Mouse (Mus musculus) C2C12 (cell line): ENCODE results near the gene Slc46a3.

Source experiments
- CEBPB ChIP-seq: IDR thresholded peaks from one replicate; pipeline ENCODE4 v1.6.1; 2011; ENCODE audit warnings: low read depth, mild to moderate bottlenecking, control low read depth, moderate library complexity
- CTCF ChIP-seq: IDR thresholded peaks from one replicate; pipeline ENCODE4 v1.5.1; 2011; ENCODE audit not compliant: control insufficient read depth, insufficient read depth, insufficient read length
- FOSL1 ChIP-seq: IDR thresholded peaks from one replicate; pipeline ENCODE4 v1.8.0; 2011; ENCODE audit warnings: mild to moderate bottlenecking, low read length; ENCODE audit not compliant: poor library complexity, insufficient read depth, severe bottlenecking
- MAX ChIP-seq: IDR thresholded peaks from one replicate; pipeline ENCODE4 v1.6.1; 2011; ENCODE audit warnings: mild to moderate bottlenecking, control low read depth
- MYOD1 ChIP-seq: IDR thresholded peaks from one replicate; pipeline ENCODE4 v1.6.1; 2011; ENCODE audit warnings: low read depth; ENCODE audit not compliant: control insufficient read depth, insufficient read length
- MYOG ChIP-seq: IDR thresholded peaks from one replicate; pipeline ENCODE4 v1.6.1; 2011; ENCODE audit not compliant: control insufficient read depth, insufficient read length; ENCODE audit errors: extremely low read depth
- USF1 ChIP-seq: IDR thresholded peaks from one replicate; pipeline ENCODE4 v1.6.1; 2011; ENCODE audit warnings: low read depth, mild to moderate bottlenecking, control low read depth, moderate library complexity

GRCm38 (mm10) chr5:147925935-147926604 lies 31.5 kb upstream of the Slc46a3 start:
- no peak for TF ChIP-seq CEBPB
- TF ChIP-seq MYOD1: no peak
- no peak for TF ChIP-seq MYOG
- no peak for TF ChIP-seq MAX
- TF ChIP-seq CTCF: no peak
- TF ChIP-seq FOSL1: no peak
- no peak for TF ChIP-seq USF1
